Mouse (Mus musculus) limb, embryonic 15.5 days (tissue): ENCODE measurements around the gene Pold2. TPM values are rescaled to one million over a fixed set of nuclear protein-coding genes. Genes with fewer than 3 reads are reported as not detected.

Experiments
- ATAC-seq: fragments of 200-750 bp; cut with Nextera tagmentation; 2 replicates; pipeline ENCODE4 v1.8.0; 2017; ENCODE audit warnings: low read depth, moderate TSS enrichment; ENCODE audit not compliant: insufficient number of reproducible peaks, low FRiP score, low TSS enrichment
- H3K27ac ChIP-seq: fragments of 300-500 bp; sonication (generic); 2 replicates; pipeline ENCODE4 v1.5.1; 2015; ENCODE audit warnings: moderate library complexity, mild to moderate bottlenecking, inconsistent platforms
- H3K27me3 ChIP-seq: fragments of 300-500 bp; sonication (generic); 2 replicates; pipeline ENCODE4 v1.6.1; 2015; ENCODE audit warnings: inconsistent platforms
- H3K36me3 ChIP-seq: fragments of 300-500 bp; sonication (generic); 2 replicates; pipeline ENCODE4 v1.6.1; 2015; ENCODE audit warnings: inconsistent platforms
- H3K4me1 ChIP-seq: fragments of 300-500 bp; sonication (generic); 2 replicates; pipeline ENCODE4 v1.6.1; 2015; ENCODE audit warnings: inconsistent platforms
- H3K4me2 ChIP-seq: fragments of 300-500 bp; sonication (generic); 2 replicates; pipeline ENCODE4 v1.6.1; 2015; ENCODE audit warnings: mild to moderate bottlenecking, inconsistent platforms
- H3K4me3 ChIP-seq: fragments of 300-500 bp; sonication (generic); 2 replicates; pipeline ENCODE4 v1.5.1; 2015; ENCODE audit warnings: mild to moderate bottlenecking, inconsistent platforms
- H3K9ac ChIP-seq: fragments of 300-500 bp; sonication (generic); 2 replicates; pipeline ENCODE4 v1.6.1; 2015; ENCODE audit warnings: inconsistent platforms
- H3K9me3 ChIP-seq: fragments of 300-500 bp; sonication (generic); 2 replicates; pipeline ENCODE4 v1.6.1; 2016; ENCODE audit warnings: inconsistent platforms
- WGBS: fragments of 180-500 bp; shearing (Covaris S2); methylation state at CpG from one replicate; pipeline ENCODE4 v1.1.7; 2015; 5-methylcytosine and 5-hydroxymethylcytosine counted together
- polyA plus RNA-seq: library from polyadenylated mRNA; unstranded; fragments of >200 nt; fragmentation: Nextera tagmentation; extraction: Ambion mirVana; gene quantifications from 2 replicates; pipeline ENCODE4 v1.2.1, GENCODE M21; 2015

Pold2 gene
- polyA plus RNA-seq, 1 experiment from 2014 or later = 118 TPM

GRCm38 (mm10) chr11:5836126-5836525 is 42.0 kb downstream of the Pold2 start:
- Histone ChIP-seq H3K9me3 (no peaks in the 10 kb centered on the region), H3K27me3 (no peaks in the 10 kb centered on the region), H3K4me3 (no peak overlapping the region), H3K27ac (no peak overlapping the region), H3K4me2 (no peak overlapping the region), H3K4me1 (peaks cover 18% of the 10 kb centered on the region; the same call in 1 of the 2 replicates), H3K9ac (no peak overlapping the region), H3K36me3 (peaks cover 34% of the 10 kb centered on the region)
- no peak for ATAC-seq
- WGBS = 39% methylated on average over 1 of the region's 1 CpGs

- Histone ChIP-seq H3K36me3 (peaks cover 42% of the 10 kb centered on the region), H3K4me2 (no peak overlapping the region), H3K9ac (no peak overlapping the region), H3K27me3 (no peaks in the 10 kb centered on the region), H3K9me3 (no peaks in the 10 kb centered on the region), H3K27ac (no peak overlapping the region), H3K4me1 (peaks cover 15% of the 10 kb centered on the region; the same call in 1 of the 2 replicates), H3K4me3 (no peak overlapping the region)
- 77% methylated on average over 7 of the region's 7 CpGs for WGBS
- no peak for ATAC-seq
Measured at GRCm38 (mm10) chr11:5835057-5835456, 43.0 kb downstream of the Pold2 start.

- Histone ChIP-seq H3K4me2 (no peak overlapping the region), H3K4me3 (no peak overlapping the region), H3K9me3 (no peaks in the 10 kb centered on the region), H3K4me1 (peaks cover 14% of the 10 kb centered on the region; the same call in 1 of the 2 replicates), H3K27ac (no peak overlapping the region), H3K9ac (no peak overlapping the region), H3K36me3 (peaks cover 47% of the 10 kb centered on the region), H3K27me3 (no peaks in the 10 kb centered on the region)
- WGBS = 76% methylated on average over 9 of the region's 9 CpGs
- no peak for ATAC-seq
Measured at GRCm38 (mm10) chr11:5834506-5834905, 43.6 kb downstream of the Pold2 start.

GRCm38 (mm10) chr11:5829327-5829726 is 48.8 kb downstream of the Pold2 start:
- no peak for ATAC-seq
- Histone ChIP-seq H3K9me3 (no peaks in the 10 kb centered on the region), H3K27me3 (no peaks in the 10 kb centered on the region), H3K36me3 (peaks cover 63% of the 10 kb centered on the region), H3K27ac (no peak overlapping the region), H3K4me1 (no peaks in the 10 kb centered on the region), H3K9ac (no peak overlapping the region), H3K4me2 (no peak overlapping the region), H3K4me3 (no peak overlapping the region)
- WGBS = 92% methylated on average over 12 of the region's 12 CpGs

GRCm38 (mm10) chr11:5828509-5829191 is 49.4 kb downstream of the Pold2 start:
- H3K9me3 ChIP-seq = no peaks in the 10 kb centered on the region
- H3K36me3 ChIP-seq = peaks cover 57% of the 10 kb centered on the region
- H3K4me2 ChIP-seq = no peak overlapping the region
- H3K27ac ChIP-seq = no peak overlapping the region
- no peak overlapping the region for H3K4me3 ChIP-seq
- H3K27me3 ChIP-seq = no peaks in the 10 kb centered on the region
- H3K4me1 ChIP-seq = no peaks in the 10 kb centered on the region
- 80% methylated on average over 11 of the region's 11 CpGs for WGBS
- no peak overlapping the region for H3K9ac ChIP-seq
- no peak for ATAC-seq

- Histone ChIP-seq H3K4me3 (no peak overlapping the region), H3K4me1 (no peaks in the 10 kb centered on the region), H3K9ac (no peak overlapping the region), H3K36me3 (peaks cover 52% of the 10 kb centered on the region), H3K27ac (no peak overlapping the region), H3K9me3 (no peaks in the 10 kb centered on the region), H3K4me2 (no peak overlapping the region), H3K27me3 (no peaks in the 10 kb centered on the region)
- WGBS = 90% methylated on average over 5 of the region's 5 CpGs
- ATAC-seq = no peak
Measured at GRCm38 (mm10) chr11:5827931-5828330, 50.2 kb downstream of the Pold2 start.

GRCm38 (mm10) chr11:5825432-5825831 is 52.7 kb downstream of the Pold2 start:
- Histone ChIP-seq H3K27me3 (no peaks in the 10 kb centered on the region), H3K36me3 (peaks cover 27% of the 10 kb centered on the region), H3K9me3 (no peaks in the 10 kb centered on the region), H3K9ac (no peak overlapping the region), H3K4me2 (no peak overlapping the region), H3K4me1 (no peaks in the 10 kb centered on the region), H3K4me3 (no peak overlapping the region), H3K27ac (no peak overlapping the region)
- ATAC-seq = no peak

Other genes starting within 250 kb of the Pold2 start
- 164 and 170 TPM in 2 replicates for gene Mrps24, start 162.6 kb downstream of the Pold2 start, polyA plus RNA-seq
- 28.5 and 29.1 TPM in 2 replicates for gene Urgcp, start 115.9 kb downstream of the Pold2 start, polyA plus RNA-seq
- gene Dbnl, start 89.8 kb downstream of the Pold2 start, polyA plus RNA-seq = 143 and 152 TPM in 2 replicates
- gene Pgam2, start 74.6 kb downstream of the Pold2 start, polyA plus RNA-seq = 68.7 and 217 TPM in 2 replicates
- 10.4 and 11.6 TPM in 2 replicates for gene Polm, start 40.3 kb downstream of the Pold2 start, polyA plus RNA-seq
- 78.4 and 83.4 TPM in 2 replicates for gene Aebp1, start 16.3 kb downstream of the Pold2 start, polyA plus RNA-seq
- 3.7 and 6.2 TPM in 2 replicates for gene Myl7, start 20.5 kb upstream of the Pold2 start, polyA plus RNA-seq
- gene Gck, start 71.8 kb upstream of the Pold2 start, polyA plus RNA-seq = 1.1 and 1.3 TPM in 2 replicates
- 67.4 and 77.4 TPM in 2 replicates for gene Ykt6, start 77.4 kb upstream of the Pold2 start, polyA plus RNA-seq
- gene Camk2b, start 188.1 kb upstream of the Pold2 start, polyA plus RNA-seq = 2.6 and 4.4 TPM in 2 replicates